In the genomic region with DNA sequence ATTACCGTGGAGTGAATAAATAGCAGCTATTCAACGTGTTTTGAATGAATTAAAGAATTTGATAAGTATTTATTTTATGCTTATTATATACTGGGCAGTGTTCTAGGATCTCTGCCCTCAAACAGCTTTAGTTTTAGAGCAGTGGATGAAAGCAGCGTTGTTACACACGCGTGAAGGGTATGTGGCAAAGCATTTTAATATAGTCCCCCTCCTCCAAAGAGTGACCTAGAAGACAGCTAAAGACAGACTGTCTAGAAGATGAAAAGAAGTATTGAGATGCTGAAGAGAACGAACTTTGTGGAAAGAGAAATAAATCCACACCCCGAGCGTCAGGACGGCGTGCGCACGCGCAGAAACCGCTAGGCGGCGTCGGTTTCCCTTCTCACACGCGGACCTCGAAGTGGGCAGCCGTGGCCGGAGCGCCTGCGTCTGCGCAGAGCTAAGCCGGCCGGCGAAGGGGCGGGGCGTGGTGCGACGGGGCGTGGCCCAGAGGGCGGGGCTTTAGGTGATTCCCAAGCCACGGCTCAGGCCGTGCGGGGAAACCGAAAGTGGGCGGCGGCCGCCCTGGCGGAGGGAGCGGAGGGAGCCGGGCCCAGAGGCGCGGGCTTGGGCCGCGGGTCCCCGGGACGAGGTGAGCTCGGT, we compare ENCODE assay signal across 7 mouse cellular contexts. TPM values are rescaled to one million over a fixed set of nuclear protein-coding genes. Genes with fewer than 3 reads are reported as not detected.
A peak's percentile ranks its signal among the peaks of the same experiment; 100 is the strongest.
DNase-seq lines count a peak whose midpoint lies in the region; ATAC-seq and TF ChIP-seq lines count a peak whose summit lies in the region.

No protein-coding gene starts in this region.

- H3K9ac ChIP-seq in intestine, postnatal 0 days (ENCODE audit: low read depth, low read length) = peak overlapping the region; percentile 88
- H3K9ac ChIP-seq in midbrain, embryonic 13.5 days (replicated peaks) = peak overlapping the region; percentile 80

- peak; percentile 98 for DNase-seq in adrenal gland, adult 8-10 months
- DNase-seq in embryo, embryonic 9.5 days (ENCODE audit: extremely low spot score) = peak; percentile 98
- peak; percentile 36 for DNase-seq in gonadal fat pad, adult 2 months (ENCODE audit: low read depth)
- peak; percentile 99 for DNase-seq in limb, embryonic 10.5 days (ENCODE audit: low spot score)
- peak; percentile 97 for DNase-seq in spleen, adult 12 weeks (ENCODE audit: low spot score)

- 1% methylated on average over 38 of the region's 51 CpGs for WGBS in intestine, postnatal 0 days
- 5% methylated on average over 51 of the region's 51 CpGs for WGBS in limb, embryonic 10.5 days
- 3% methylated on average over 51 of the region's 51 CpGs for WGBS in midbrain, embryonic 13.5 days

- H3K27ac ChIP-seq in intestine, postnatal 0 days (ENCODE audit: low read depth, low read length) = peak overlapping the region; percentile 91
- peak overlapping the region; percentile 73 for H3K27ac ChIP-seq in limb, embryonic 10.5 days
- H3K27ac ChIP-seq in midbrain, embryonic 13.5 days = no peak overlapping the region

- H3K36me3 ChIP-seq in intestine, postnatal 0 days (ENCODE audit: control insufficient read depth, insufficient read depth) = no peaks in the 10 kb centered on the region
- H3K36me3 ChIP-seq in limb, embryonic 10.5 days = no peaks in the 10 kb centered on the region
- H3K36me3 ChIP-seq in midbrain, embryonic 13.5 days = no peaks in the 10 kb centered on the region

- peak overlapping the region; percentile 84 for H3K4me2 ChIP-seq in intestine, postnatal 0 days (replicated peaks; ENCODE audit: low read depth)
- H3K4me2 ChIP-seq in midbrain, embryonic 13.5 days (replicated peaks) = peak overlapping the region; percentile 86

- H3K9me3 ChIP-seq in intestine, postnatal 0 days (ENCODE audit: control insufficient read depth) = no peaks in the 10 kb centered on the region
- no peaks in the 10 kb centered on the region for H3K9me3 ChIP-seq in limb, embryonic 10.5 days (replicated peaks)
- no peaks in the 10 kb centered on the region for H3K9me3 ChIP-seq in midbrain, embryonic 13.5 days

- ATAC-seq in intestine, postnatal 0 days = peak; percentile 93
- peak; percentile 99 for ATAC-seq in midbrain, embryonic 13.5 days

- peak overlapping the region; percentile 88 for H3K4me3 ChIP-seq in intestine, postnatal 0 days (ENCODE audit: low read depth, low read length)
- H3K4me3 ChIP-seq in limb, embryonic 10.5 days = peak overlapping the region; percentile 84
- H3K4me3 ChIP-seq in midbrain, embryonic 13.5 days (replicated peaks) = peak overlapping the region; percentile 79

- H3K4me1 ChIP-seq in intestine, postnatal 0 days (replicated peaks; ENCODE audit: control insufficient read depth, insufficient read depth, low read length) = no peaks in the 10 kb centered on the region; the same call in 1 of the 2 replicates
- H3K4me1 ChIP-seq in limb, embryonic 10.5 days = peaks cover 15% of the 10 kb centered on the region
- H3K4me1 ChIP-seq in midbrain, embryonic 13.5 days (replicated peaks) = peaks cover 36% of the 10 kb centered on the region

- no peaks in the 10 kb centered on the region for H3K27me3 ChIP-seq in intestine, postnatal 0 days (replicated peaks; ENCODE audit: control insufficient read depth, insufficient read depth, low read length)
- H3K27me3 ChIP-seq in limb, embryonic 10.5 days (ENCODE audit: low read depth, poor library complexity, severe bottlenecking) = peaks cover 37% of the 10 kb centered on the region
- H3K27me3 ChIP-seq in midbrain, embryonic 13.5 days = peaks cover 30% of the 10 kb centered on the region

- TF ChIP-seq CTCF in intestine, postnatal 0 days (IDR thresholded peaks at IDR 0.05; ENCODE audit: low read depth) = peak; percentile 95

RNA-seq across cellular contexts. Expression of gene Tdrd7, which starts 6.8 kb away (rescaled TPM):
- 10 to 100 TPM; 30.0 to 39.1 (median 32.4) TPM for total RNA-seq in adrenal gland, adult 8-10 months (2022)
- 21.9 and 28.9 TPM in 2 replicates for polyA plus RNA-seq in gonadal fat pad, adult 2 months (2012; rRNA removed)
- 43.3 and 47.8 TPM in 2 replicates for polyA plus RNA-seq in intestine, postnatal 0 days (2015; fragmentation: Nextera tagmentation; extraction: Ambion mirVana)
- 3.1 and 4.9 TPM in 2 replicates for polyA plus RNA-seq in limb, embryonic 10.5 days (2016; fragmentation: Nextera tagmentation; extraction: Ambion mirVana)
- polyA plus RNA-seq in midbrain, embryonic 13.5 days (2015; fragmentation: Nextera tagmentation; extraction: Ambion mirVana) = 15.4 and 15.7 TPM in 2 replicates

Comparison
In these comparisons a context has a peak if more than half of its experiments do, and no peak if none do; other contexts are left out.
1. DNase-seq: peak in every context shown above with its lines; median percentile 99 in limb, embryonic 10.5 days; 98 in adrenal gland, adult 8-10 months; 98 in embryo, embryonic 9.5 days; 97 in spleen, adult 12 weeks; 36 in gonadal fat pad, adult 2 months.